Mouse (Mus musculus): ENCODE measurements around the gene Fxyd3. TPM values are rescaled to one million over a fixed set of nuclear protein-coding genes. Genes with fewer than 3 reads are reported as not detected.

Fxyd3 gene
- total and polyA plus RNA-seq, 3 experiments, result not detected

DNA sequence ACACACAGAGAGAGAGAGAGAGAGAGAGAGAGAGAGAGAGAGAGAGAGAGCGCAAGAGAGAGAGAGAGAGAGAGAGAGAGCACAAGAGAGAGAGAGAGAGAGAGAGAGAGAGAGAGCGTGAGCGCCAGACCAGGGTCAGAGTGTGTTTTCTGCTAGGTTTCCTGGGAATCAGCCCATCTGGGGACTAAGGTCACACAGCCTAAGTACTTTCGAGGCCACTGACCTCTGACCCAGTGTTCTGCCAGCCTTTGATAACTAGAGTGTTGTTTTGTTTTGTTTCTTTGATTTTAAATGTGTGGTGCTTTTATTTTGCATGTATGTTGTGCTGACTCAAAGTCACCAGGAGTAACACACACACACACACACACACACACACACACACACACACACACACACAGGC lies 20.6 kb downstream of the Fxyd3 start:
- H3K4me1 ChIP-seq (ENCODE audit: control insufficient read depth in 1 of 2, insufficient read depth in 2 of 2, low read length in 2 of 2), result no peaks in the 10 kb centered on the region; a peak in 1 of 4 replicates
- H3K4me3 ChIP-seq (ENCODE audit: control insufficient read depth in 1 of 2, insufficient read depth in 1 of 2, low read depth in 2 of 2, low read length in 2 of 2), result no peak overlapping the region
- no peaks in the 10 kb centered on the region for H3K36me3 ChIP-seq (ENCODE audit: control insufficient read depth in 1 of 2, insufficient read depth in 2 of 2, low read length in 2 of 2)
- no peaks in the 10 kb centered on the region for H3K27me3 ChIP-seq (ENCODE audit: control insufficient read depth in 1 of 2, insufficient read depth in 2 of 2, low read length in 2 of 2)
- TF ChIP-seq GABPA (IDR thresholded peaks at IDR 0.05; ENCODE audit: low read depth, low read length) (no peak), RAD21 (IDR thresholded peaks at IDR 0.05; ENCODE audit: low read depth, low read length) (no peak), CHD1 (IDR thresholded peaks at IDR 0.05; ENCODE audit: low read depth, low read length) (no peak), BHLHE40 (IDR thresholded peaks at IDR 0.05; ENCODE audit: borderline replicate concordance, low read depth, low read length) (no peak), CHD2 (IDR thresholded peaks at IDR 0.05; ENCODE audit: low read length) (no peak), ZC3H11A (IDR thresholded peaks at IDR 0.05; ENCODE audit: low read depth, low read length) (no peak), NRF1 (IDR thresholded peaks at IDR 0.05; ENCODE audit: insufficient read depth, low read depth, low read length, poor library complexity, severe bottlenecking) (no peak), E2F4 (IDR thresholded peaks at IDR 0.05; ENCODE audit: borderline replicate concordance, low read depth, low read length) (no peak), JUND (IDR thresholded peaks at IDR 0.05; ENCODE audit: low read depth, low read length) (no peak), ZNF384 (IDR thresholded peaks at IDR 0.05; ENCODE audit: low read depth, low read length) (no peak), USF1 (IDR thresholded peaks at IDR 0.05; ENCODE audit: low read depth, low read length) (no peak), ELF1 (IDR thresholded peaks at IDR 0.05; ENCODE audit: low read depth, low read length) (no peak), MAX (IDR thresholded peaks at IDR 0.05; ENCODE audit: low read length) (no peak), MAZ (IDR thresholded peaks at IDR 0.05; ENCODE audit: low read depth, low read length) (no peak), USF2 (IDR thresholded peaks at IDR 0.05; ENCODE audit: borderline replicate concordance in 1 of 2, insufficient read depth in 1 of 2, low read depth in 1 of 2, low read length in 2 of 2) (no peak), MYB (IDR thresholded peaks at IDR 0.05; ENCODE audit: low read depth, low read length) (no peak)
- no peak overlapping the region for H3K9ac ChIP-seq (ENCODE audit: control insufficient read depth, low read depth, low read length, poor library complexity, severe bottlenecking)
- DNase-seq (ENCODE audit: low read depth, low spot score), result no peak
- H3K79me2 ChIP-seq (ENCODE audit: control insufficient read depth, insufficient read depth, low read length, poor library complexity), result no peaks in the 10 kb centered on the region
- H3K27ac ChIP-seq (ENCODE audit: control insufficient read depth, low read depth, low read length), result no peak overlapping the region
- H3K9me3 ChIP-seq (replicated peaks; ENCODE audit: insufficient read depth, low read length), result no peaks in the 10 kb centered on the region

DNA sequence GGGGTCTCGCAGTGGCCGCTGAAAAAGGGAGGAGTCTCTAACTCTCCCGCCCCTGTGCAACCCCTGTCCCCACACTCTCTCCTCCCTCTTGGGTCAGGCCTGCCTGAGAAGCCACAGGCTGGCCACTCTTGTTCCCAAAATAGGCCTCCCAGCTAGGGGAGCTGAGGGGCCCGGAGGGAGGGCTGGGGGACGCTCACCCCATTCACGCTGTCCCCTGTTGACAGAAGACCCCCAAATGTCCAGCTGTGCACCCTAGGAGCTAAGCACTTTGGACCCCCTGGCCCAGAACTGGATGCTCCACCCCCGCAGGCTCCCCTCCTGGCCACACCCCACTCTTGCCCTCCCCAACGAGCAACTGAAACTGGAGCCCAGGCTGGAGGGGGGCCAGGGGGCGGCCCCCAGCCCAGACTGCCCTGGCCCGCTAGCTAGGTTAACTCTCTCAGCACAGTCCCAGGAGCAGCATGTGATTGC lies 21.1 kb downstream of the Fxyd3 start:
- Histone ChIP-seq H3K9me3 (replicated peaks; ENCODE audit: insufficient read depth, low read length) (no peaks in the 10 kb centered on the region), H3K36me3 (ENCODE audit: control insufficient read depth in 1 of 2, insufficient read depth in 2 of 2, low read length in 2 of 2) (no peaks in the 10 kb centered on the region), H3K27me3 (ENCODE audit: control insufficient read depth in 1 of 2, insufficient read depth in 2 of 2, low read length in 2 of 2) (no peaks in the 10 kb centered on the region), H3K4me1 (ENCODE audit: control insufficient read depth in 1 of 2, insufficient read depth in 2 of 2, low read length in 2 of 2) (no peaks in the 10 kb centered on the region; a peak in 1 of 4 replicates), H3K27ac (ENCODE audit: control insufficient read depth, low read depth, low read length) (no peak overlapping the region), H3K9ac (ENCODE audit: control insufficient read depth, low read depth, low read length, poor library complexity, severe bottlenecking) (no peak overlapping the region), H3K4me3 (ENCODE audit: control insufficient read depth in 1 of 2, insufficient read depth in 1 of 2, low read depth in 2 of 2, low read length in 2 of 2) (no peak overlapping the region), H3K79me2 (ENCODE audit: control insufficient read depth, insufficient read depth, low read length, poor library complexity) (no peaks in the 10 kb centered on the region)
- DNase-seq (ENCODE audit: low read depth, low spot score), result no peak
- no peak for TF ChIP-seq POLR2AphosphoS2 (IDR thresholded peaks at IDR 0.05; ENCODE audit: low read length)
- TF ChIP-seq ZNF384 (IDR thresholded peaks at IDR 0.05; ENCODE audit: low read depth, low read length), result no peak
- no peak for TF ChIP-seq MXI1 (IDR thresholded peaks at IDR 0.05; ENCODE audit: low read depth, low read length)
- TF ChIP-seq SMC3 (IDR thresholded peaks at IDR 0.05; ENCODE audit: low read depth, low read length), result no peak
- no peak for TF ChIP-seq MYB (IDR thresholded peaks at IDR 0.05; ENCODE audit: low read depth, low read length)
- no peak for TF ChIP-seq ZKSCAN1 (IDR thresholded peaks at IDR 0.05; ENCODE audit: low read depth, low read length)
- TF ChIP-seq TCF12 (IDR thresholded peaks at IDR 0.05; ENCODE audit: low read depth, low read length), result no peak
- no peak for TF ChIP-seq ETS1 (IDR thresholded peaks at IDR 0.05; ENCODE audit: low read depth, low read length)
- no peak for TF ChIP-seq GATA1 (IDR thresholded peaks at IDR 0.05; ENCODE audit: low read depth, low read length)
- no peak for TF ChIP-seq POLR2AphosphoS5 (IDR thresholded peaks at IDR 0.05; ENCODE audit: borderline replicate concordance, low read depth, low read length)
- TF ChIP-seq ZMIZ1 (IDR thresholded peaks at IDR 0.05; ENCODE audit: low read depth, low read length), result no peak

Measured in MEL (cell line).